Mouse (Mus musculus) midbrain, embryonic 13.5 days (tissue): ENCODE data around the gene Col24a1. TPM values are rescaled to one million over a fixed set of nuclear protein-coding genes. Genes with fewer than 3 reads are reported as not detected.

Experiments
- ATAC-seq: fragments of 200-750 bp; cut with Nextera tagmentation; 2 replicates; pipeline ENCODE4 v1.8.0; 2017; ENCODE audit warnings: mild to moderate bottlenecking, moderate TSS enrichment, moderate library complexity
- H3K27ac ChIP-seq: fragments of 300-500 bp; sonication (generic); 2 replicates; pipeline ENCODE4 v1.5.1; 2015; ENCODE audit warnings: inconsistent platforms, mild to moderate bottlenecking, moderate library complexity
- H3K27me3 ChIP-seq: fragments of 300-500 bp; sonication (generic); 2 replicates; pipeline ENCODE4 v1.6.1; 2015; ENCODE audit warnings: mild to moderate bottlenecking, inconsistent platforms
- H3K36me3 ChIP-seq: fragments of 300-500 bp; sonication (generic); 2 replicates; pipeline ENCODE4 v1.6.1; 2015; ENCODE audit warnings: mild to moderate bottlenecking, inconsistent platforms
- H3K4me1 ChIP-seq: fragments of 300-500 bp; sonication (generic); replicated peaks from 2 replicates; pipeline ENCODE4 v1.6.1; 2015; ENCODE audit warnings: inconsistent platforms
- H3K4me2 ChIP-seq: fragments of 300-500 bp; sonication (generic); replicated peaks from 2 replicates; pipeline ENCODE4 v1.6.1; 2015; ENCODE audit warnings: moderate library complexity, mild to moderate bottlenecking, inconsistent platforms
- H3K4me3 ChIP-seq: fragments of 300-500 bp; sonication (generic); replicated peaks from 2 replicates; pipeline ENCODE4 v1.5.1; 2015; ENCODE audit warnings: mild to moderate bottlenecking, inconsistent platforms
- H3K9ac ChIP-seq: fragments of 300-500 bp; sonication (generic); replicated peaks from 2 replicates; pipeline ENCODE4 v1.6.1; 2015; ENCODE audit warnings: mild to moderate bottlenecking, inconsistent platforms
- H3K9me3 ChIP-seq: fragments of 300-500 bp; sonication (generic); 2 replicates; pipeline ENCODE4 v1.6.1; 2016; ENCODE audit warnings: mild to moderate bottlenecking, inconsistent platforms
- WGBS: fragments of 180-500 bp; shearing (Covaris S2); methylation state at CpG from one replicate; pipeline ENCODE4 v1.1.7; 2015; 5-methylcytosine and 5-hydroxymethylcytosine counted together
- polyA plus RNA-seq: library from polyadenylated mRNA; unstranded; fragments of >200 nt; fragmentation: Nextera tagmentation; extraction: Ambion mirVana; gene quantifications from 2 replicates; pipeline ENCODE4 v1.2.1, GENCODE M21; 2015

Col24a1 gene
- polyA plus RNA-seq, 1 experiment from 2014 or later, result 0.26 TPM

GRCm38 (mm10) chr3:145367176-145367717 lies 75.0 kb downstream of the Col24a1 start:
- H3K27me3 ChIP-seq, result no peaks in the 10 kb centered on the region
- H3K36me3 ChIP-seq, result no peaks in the 10 kb centered on the region
- H3K4me3 ChIP-seq, result no peak overlapping the region
- WGBS, result 83% methylated on average over 4 of the region's 4 CpGs
- ATAC-seq, result no peak
- no peaks in the 10 kb centered on the region for H3K9me3 ChIP-seq
- H3K4me1 ChIP-seq, result no peaks in the 10 kb centered on the region
- no peak overlapping the region for H3K27ac ChIP-seq
- H3K4me2 ChIP-seq, result no peak overlapping the region
- H3K9ac ChIP-seq, result no peak overlapping the region

- Histone ChIP-seq H3K4me3 (no peak overlapping the region), H3K27me3 (no peaks in the 10 kb centered on the region), H3K36me3 (no peaks in the 10 kb centered on the region), H3K27ac (no peak overlapping the region), H3K4me2 (no peak overlapping the region), H3K4me1 (no peaks in the 10 kb centered on the region), H3K9me3 (no peaks in the 10 kb centered on the region), H3K9ac (no peak overlapping the region)
- WGBS, result 95% methylated on average over 3 of the region's 3 CpGs
- no peak for ATAC-seq
Observed at GRCm38 (mm10) chr3:145376298-145376697, 84.0 kb downstream of the Col24a1 start.

GRCm38 (mm10) chr3:145383095-145383494 lies 90.8 kb downstream of the Col24a1 start:
- ATAC-seq, result no peak
- no peak overlapping the region for H3K4me3 ChIP-seq
- no peak overlapping the region for H3K27ac ChIP-seq
- H3K9me3 ChIP-seq, result no peaks in the 10 kb centered on the region
- H3K27me3 ChIP-seq, result no peaks in the 10 kb centered on the region
- 92% methylated on average over 13 of the region's 13 CpGs for WGBS
- no peaks in the 10 kb centered on the region for H3K36me3 ChIP-seq
- H3K9ac ChIP-seq, result no peak overlapping the region
- no peaks in the 10 kb centered on the region for H3K4me1 ChIP-seq
- H3K4me2 ChIP-seq, result no peak overlapping the region

GRCm38 (mm10) chr3:145386434-145386833 lies 94.2 kb downstream of the Col24a1 start:
- Histone ChIP-seq H3K4me2 (no peak overlapping the region), H3K4me3 (no peak overlapping the region), H3K27ac (no peak overlapping the region), H3K36me3 (no peaks in the 10 kb centered on the region), H3K27me3 (no peaks in the 10 kb centered on the region), H3K9ac (no peak overlapping the region), H3K9me3 (no peaks in the 10 kb centered on the region), H3K4me1 (no peaks in the 10 kb centered on the region)
- ATAC-seq, result no peak

- no peaks in the 10 kb centered on the region for H3K27me3 ChIP-seq
- WGBS, result 94% methylated on average over 4 of the region's 4 CpGs
- no peak overlapping the region for H3K4me2 ChIP-seq
Observed at GRCm38 (mm10) chr3:145390681-145391080, 98.4 kb downstream of the Col24a1 start.

GRCm38 (mm10) chr3:145391986-145392659 lies 99.9 kb downstream of the Col24a1 start:
- WGBS, result 87% methylated on average over 19 of the region's 19 CpGs
- no peaks in the 10 kb centered on the region for H3K27me3 ChIP-seq
- no peak overlapping the region for H3K27ac ChIP-seq
- no peak overlapping the region for H3K4me3 ChIP-seq
- no peaks in the 10 kb centered on the region for H3K9me3 ChIP-seq
- no peak for ATAC-seq
- no peaks in the 10 kb centered on the region for H3K36me3 ChIP-seq
- H3K9ac ChIP-seq, result no peak overlapping the region
- no peaks in the 10 kb centered on the region for H3K4me1 ChIP-seq
- no peak overlapping the region for H3K4me2 ChIP-seq

More at GRCm38 (mm10) chr3:145390681-145391080, 98.4 kb downstream of the Col24a1 start:
- ATAC-seq, result no peak
- H3K4me1 ChIP-seq, result no peaks in the 10 kb centered on the region
- H3K27ac ChIP-seq, result no peak overlapping the region
- no peak overlapping the region for H3K9ac ChIP-seq
- H3K36me3 ChIP-seq, result no peaks in the 10 kb centered on the region
- H3K4me3 ChIP-seq, result no peak overlapping the region
- no peaks in the 10 kb centered on the region for H3K9me3 ChIP-seq

- WGBS, result 96% methylated on average over 3 of the region's 3 CpGs
- no peaks in the 10 kb centered on the region for H3K9me3 ChIP-seq
- no peaks in the 10 kb centered on the region for H3K36me3 ChIP-seq
Observed at GRCm38 (mm10) chr3:145399173-145399572, 106.9 kb downstream of the Col24a1 start.

GRCm38 (mm10) chr3:145402257-145402656 lies 110.0 kb downstream of the Col24a1 start:
- 84% methylated on average over 10 of the region's 10 CpGs for WGBS
- H3K36me3 ChIP-seq, result no peaks in the 10 kb centered on the region
- H3K4me2 ChIP-seq, result peak overlapping the region; percentile 52
- no peak overlapping the region for H3K27ac ChIP-seq
- no peaks in the 10 kb centered on the region for H3K27me3 ChIP-seq
- H3K9ac ChIP-seq, result no peak overlapping the region
- H3K4me3 ChIP-seq, result no peak overlapping the region
- no peaks in the 10 kb centered on the region for H3K9me3 ChIP-seq
- no peaks in the 10 kb centered on the region for H3K4me1 ChIP-seq
- no peak for ATAC-seq

More at GRCm38 (mm10) chr3:145399173-145399572, 106.9 kb downstream of the Col24a1 start:
- Histone ChIP-seq H3K9ac (no peak overlapping the region), H3K4me1 (no peaks in the 10 kb centered on the region), H3K4me3 (no peak overlapping the region), H3K27ac (no peak overlapping the region), H3K27me3 (no peaks in the 10 kb centered on the region), H3K4me2 (no peak overlapping the region)
- ATAC-seq, result no peak

GRCm38 (mm10) chr3:145402994-145403393 lies 110.7 kb downstream of the Col24a1 start:
- Histone ChIP-seq H3K4me3 (peak overlapping the region; percentile 30), H3K4me1 (no peaks in the 10 kb centered on the region), H3K9ac (peak overlapping the region; percentile 14; the same call in 1 of the 2 replicates), H3K36me3 (no peaks in the 10 kb centered on the region), H3K9me3 (no peaks in the 10 kb centered on the region), H3K4me2 (peak overlapping the region; percentile 52), H3K27ac (no peak overlapping the region), H3K27me3 (no peaks in the 10 kb centered on the region)
- no peak for ATAC-seq
- 50% methylated on average over 6 of the region's 6 CpGs for whole genome bisulfite sequencing

- H3K4me1 ChIP-seq, result no peaks in the 10 kb centered on the region
- no peak overlapping the region for H3K4me2 ChIP-seq
- no peak for ATAC-seq
- no peak overlapping the region for H3K4me3 ChIP-seq
- no peak overlapping the region for H3K27ac ChIP-seq
- H3K27me3 ChIP-seq, result no peaks in the 10 kb centered on the region
- WGBS, result 69% methylated on average over 3 of the region's 3 CpGs
- H3K9ac ChIP-seq, result no peak overlapping the region
- no peaks in the 10 kb centered on the region for H3K9me3 ChIP-seq
- H3K36me3 ChIP-seq, result no peaks in the 10 kb centered on the region
Observed at GRCm38 (mm10) chr3:145408045-145408444, 115.8 kb downstream of the Col24a1 start.

GRCm38 (mm10) chr3:145412137-145412536 lies 119.9 kb downstream of the Col24a1 start:
- Histone ChIP-seq H3K9ac (no peak overlapping the region), H3K27me3 (no peaks in the 10 kb centered on the region), H3K4me2 (no peak overlapping the region), H3K27ac (no peak overlapping the region), H3K4me1 (no peaks in the 10 kb centered on the region), H3K36me3 (no peaks in the 10 kb centered on the region), H3K9me3 (no peaks in the 10 kb centered on the region), H3K4me3 (no peak overlapping the region)
- WGBS, result 33% methylated on average over 4 of the region's 4 CpGs
- ATAC-seq, result no peak

- Histone ChIP-seq H3K9ac (no peak overlapping the region), H3K9me3 (no peaks in the 10 kb centered on the region), H3K4me3 (no peak overlapping the region), H3K4me2 (no peak overlapping the region), H3K36me3 (no peaks in the 10 kb centered on the region), H3K27me3 (no peaks in the 10 kb centered on the region), H3K27ac (no peak overlapping the region), H3K4me1 (no peaks in the 10 kb centered on the region)
- no peak for ATAC-seq
- WGBS, result 89% methylated on average over 3 of the region's 3 CpGs
Observed at GRCm38 (mm10) chr3:145414362-145414761, 122.1 kb downstream of the Col24a1 start.

GRCm38 (mm10) chr3:145417809-145418208 lies 125.5 kb downstream of the Col24a1 start:
- H3K4me1 ChIP-seq, result no peaks in the 10 kb centered on the region
- H3K4me3 ChIP-seq, result no peak overlapping the region
- H3K4me2 ChIP-seq, result no peak overlapping the region
- H3K36me3 ChIP-seq, result no peaks in the 10 kb centered on the region
- H3K9me3 ChIP-seq, result no peaks in the 10 kb centered on the region
- no peak overlapping the region for H3K9ac ChIP-seq
- ATAC-seq, result no peak
- no peaks in the 10 kb centered on the region for H3K27me3 ChIP-seq
- 92% methylated on average over 9 of the region's 9 CpGs for WGBS
- no peak overlapping the region for H3K27ac ChIP-seq
